Mouse (Mus musculus) cortical plate, adult 2 months (tissue): ENCODE measurements at regions not wholly inside any gene's neighbourhood (a gene's known extent, or its start where the extent isn't known, plus 50 kb on each side); places are given as distances from the start of the nearest gene placed in this dataset.

Experiments used
- CTCF ChIP-seq: fragments of 200-500 bp; IDR thresholded peaks from 2 replicates; pipeline ENCODE4 v1.5.1; 2011; ENCODE audit warnings: mild to moderate bottlenecking, control low read depth, low read length; ENCODE audit not compliant: insufficient read depth; ENCODE audit errors: extremely low read depth
- POLR2A ChIP-seq: fragments of 200-500 bp; IDR thresholded peaks from 2 replicates; pipeline ENCODE4 v1.6.1; 2011; ENCODE audit warnings: mild to moderate bottlenecking, low read length, control low read depth; ENCODE audit not compliant: insufficient read depth; ENCODE audit errors: extremely low read depth

DNA sequence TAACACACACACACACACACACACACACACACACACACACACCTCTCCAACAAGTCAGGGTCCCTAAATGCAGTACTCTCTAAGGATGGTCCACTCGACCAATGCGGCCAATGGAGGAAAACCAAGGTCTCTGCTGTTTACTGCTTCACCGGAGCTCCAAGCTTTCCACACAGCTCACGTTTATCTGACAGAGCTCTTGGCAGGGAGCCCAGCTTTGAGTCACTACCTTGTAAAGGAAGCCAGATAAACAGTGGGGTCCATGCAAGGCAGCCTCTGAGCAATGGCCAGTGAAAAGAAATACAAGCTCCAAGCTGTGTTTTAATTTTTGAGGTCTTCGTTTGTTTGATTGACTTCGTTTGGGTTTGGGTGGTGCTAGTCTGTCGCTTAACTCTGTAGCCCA lies 264.9 kb upstream of the Prok2 start:
- TF ChIP-seq CTCF (no peak), POLR2A (no peak)
